Mouse (Mus musculus): ENCODE data around the gene Ube2z. TPM values are rescaled to one million over a fixed set of nuclear protein-coding genes. Genes with fewer than 3 reads are reported as not detected.

The Ube2z gene
- polyA plus RNA-seq, 1 experiment from 2014 or later = 43.2 TPM

GRCm38 (mm10) chr11:96074351-96075176 lies 9.4 kb upstream of the Ube2z start:
- Histone ChIP-seq H3K36me3 (ENCODE audit: insufficient read depth) (peaks cover 31% of the 10 kb centered on the region), H3K9ac (peak overlapping the region; percentile 84), H3K27me3 (ENCODE audit: insufficient read depth, low read length) (no peaks in the 10 kb centered on the region), H3K9me3 (ENCODE audit: low read depth, low read length) (no peaks in the 10 kb centered on the region), H3K4me1 (ENCODE audit: insufficient read depth) (peaks cover 4% of the 10 kb centered on the region; the same call in 1 of the 2 replicates), H3K4me2 (peak overlapping the region; percentile 94), H3K27ac (ENCODE audit: low read depth) (peak overlapping the region; percentile 78), H3K4me3 (ENCODE audit: low read depth, low read length) (peak overlapping the region; percentile 86)
- ATAC-seq (ENCODE audit: insufficient read depth) (no peak), DNase-seq (no peak)
- no peak for TF ChIP-seq CTCF (IDR thresholded peaks at IDR 0.05; ENCODE audit: low read depth)
- WGBS = 14% methylated on average over 17 of the region's 17 CpGs

GRCm38 (mm10) chr11:96073295-96073993 lies 8.3 kb upstream of the Ube2z start:
- Histone ChIP-seq H3K9ac (no peak overlapping the region), H3K9me3 (ENCODE audit: low read depth, low read length) (no peaks in the 10 kb centered on the region), H3K27me3 (ENCODE audit: insufficient read depth, low read length) (no peaks in the 10 kb centered on the region), H3K4me2 (peak overlapping the region; percentile 94), H3K4me1 (ENCODE audit: insufficient read depth) (peaks cover 4% of the 10 kb centered on the region; the same call in 1 of the 2 replicates), H3K27ac (ENCODE audit: low read depth) (no peak overlapping the region), H3K4me3 (ENCODE audit: low read depth, low read length) (peak overlapping the region; percentile 86; the same call in 1 of the 2 replicates), H3K36me3 (ENCODE audit: insufficient read depth) (peaks cover 31% of the 10 kb centered on the region)
- no peak for ATAC-seq (ENCODE audit: insufficient read depth)
- no peak for DNase-seq
- WGBS = 62% methylated on average over 5 of the region's 9 CpGs
- TF ChIP-seq CTCF (IDR thresholded peaks at IDR 0.05; ENCODE audit: low read depth) = no peak

GRCm38 (mm10) chr11:96071013-96071412 lies 5.8 kb upstream of the Ube2z start:
- DNase-seq = no peak
- peaks cover 31% of the 10 kb centered on the region for H3K36me3 ChIP-seq (ENCODE audit: insufficient read depth)
- H3K27me3 ChIP-seq (ENCODE audit: insufficient read depth, low read length) = no peaks in the 10 kb centered on the region
- no peaks in the 10 kb centered on the region for H3K9me3 ChIP-seq (ENCODE audit: low read depth, low read length)
- no peak for TF ChIP-seq CTCF (IDR thresholded peaks at IDR 0.05; ENCODE audit: low read depth)
- no peak overlapping the region for H3K27ac ChIP-seq (ENCODE audit: low read depth)
- H3K4me3 ChIP-seq (ENCODE audit: low read depth, low read length) = no peak overlapping the region
- H3K4me1 ChIP-seq (ENCODE audit: insufficient read depth) = peaks cover 4% of the 10 kb centered on the region; the same call in 1 of the 2 replicates
- no peak for ATAC-seq (ENCODE audit: insufficient read depth)
- H3K4me2 ChIP-seq = no peak overlapping the region
- 90% methylated on average over 1 of the region's 1 CpGs for WGBS
- H3K9ac ChIP-seq = no peak overlapping the region

- ATAC-seq (ENCODE audit: insufficient read depth) (no peak), DNase-seq (no peak)
- Histone ChIP-seq H3K4me3 (ENCODE audit: low read depth, low read length) (no peak overlapping the region), H3K9me3 (ENCODE audit: low read depth, low read length) (no peaks in the 10 kb centered on the region), H3K36me3 (ENCODE audit: insufficient read depth) (peaks cover 31% of the 10 kb centered on the region), H3K27ac (ENCODE audit: low read depth) (no peak overlapping the region), H3K27me3 (ENCODE audit: insufficient read depth, low read length) (no peaks in the 10 kb centered on the region), H3K4me1 (ENCODE audit: insufficient read depth) (peaks cover 4% of the 10 kb centered on the region; the same call in 1 of the 2 replicates), H3K9ac (no peak overlapping the region), H3K4me2 (no peak overlapping the region)
- WGBS = 93% methylated on average over 7 of the region's 7 CpGs
- no peak for TF ChIP-seq CTCF (IDR thresholded peaks at IDR 0.05; ENCODE audit: low read depth)
Observed at GRCm38 (mm10) chr11:96070353-96070752, 5.2 kb upstream of the Ube2z start.

GRCm38 (mm10) chr11:96068231-96068630 lies 3.0 kb upstream of the Ube2z start:
- H3K36me3 ChIP-seq (ENCODE audit: insufficient read depth) = peaks cover 24% of the 10 kb centered on the region
- no peaks in the 10 kb centered on the region for H3K27me3 ChIP-seq (ENCODE audit: insufficient read depth, low read length)
- H3K9me3 ChIP-seq (ENCODE audit: low read depth, low read length) = no peaks in the 10 kb centered on the region
- no peak overlapping the region for H3K27ac ChIP-seq (ENCODE audit: low read depth)
- H3K4me1 ChIP-seq (ENCODE audit: insufficient read depth) = peaks cover 9% of the 10 kb centered on the region
- no peak for TF ChIP-seq CTCF (IDR thresholded peaks at IDR 0.05; ENCODE audit: low read depth)
- ATAC-seq (ENCODE audit: insufficient read depth) (no peak), DNase-seq (peak; percentile 33)
- H3K4me3 ChIP-seq (ENCODE audit: low read depth, low read length) = no peak overlapping the region
- no peak overlapping the region for H3K4me2 ChIP-seq
- WGBS = 70% methylated on average over 5 of the region's 5 CpGs
- no peak overlapping the region for H3K9ac ChIP-seq

GRCm38 (mm10) chr11:96064521-96065214 lies 520 bp downstream of the Ube2z start:
- Histone ChIP-seq H3K4me1 (ENCODE audit: insufficient read depth) (peaks cover 13% of the 10 kb centered on the region), H3K9ac (peak overlapping the region; percentile 92), H3K9me3 (ENCODE audit: low read depth, low read length) (no peaks in the 10 kb centered on the region), H3K36me3 (ENCODE audit: insufficient read depth) (peaks cover 30% of the 10 kb centered on the region), H3K27me3 (ENCODE audit: insufficient read depth, low read length) (no peaks in the 10 kb centered on the region), H3K4me2 (peak overlapping the region; percentile 92), H3K4me3 (ENCODE audit: low read depth, low read length) (peak overlapping the region; percentile 96), H3K27ac (ENCODE audit: low read depth) (peak overlapping the region; percentile 88)
- under 1% methylated on average over 52 of the region's 64 CpGs for WGBS
- TF ChIP-seq CTCF (IDR thresholded peaks at IDR 0.05; ENCODE audit: low read depth) = no peak
- ATAC-seq (ENCODE audit: insufficient read depth) (peak; percentile 66), DNase-seq (peak; percentile 58)

Data from lung, embryonic 14.5 days (tissue).